Mouse (Mus musculus) kidney, postnatal 14 days (tissue): Measurements from ENCODE around the gene Ifi203.
"Not testable (repeated sequence)": the region's sequence is repeated elsewhere in the genome, so short reads cannot be mapped to it uniquely, and the experiment has no call there.

Experiments
- DNase-seq: peaks from one replicate; pipeline ENCODE4 v3.0.0; 2022; ENCODE audit warnings: mixed read lengths

Gene Ifi203

GRCm38 (mm10) chr1:173887026-173887787 lies 55.3 kb downstream of the Ifi203 start:
- DNase-seq = not testable (repeated sequence)

GRCm38 (mm10) chr1:173880004-173880666 lies 62.3 kb downstream of the Ifi203 start:
- peak; percentile 29 for DNase-seq

GRCm38 (mm10) chr1:173879225-173879987 lies 63.1 kb downstream of the Ifi203 start:
- not testable (repeated sequence) for DNase-seq

- DNase-seq = not testable (repeated sequence)
Observed at GRCm38 (mm10) chr1:173878264-173878663, 64.2 kb downstream of the Ifi203 start.

- DNase-seq = not testable (repeated sequence)
Observed at GRCm38 (mm10) chr1:173877125-173877524, 65.3 kb downstream of the Ifi203 start.
